Mouse (Mus musculus): ENCODE data around the gene Uaca. TPM values are rescaled to one million over a fixed set of nuclear protein-coding genes. Genes with fewer than 3 reads are reported as not detected.
A peak's percentile ranks its signal among the peaks of the same experiment; 100 is the strongest.
"Not testable (repeated sequence)": the region's sequence is repeated elsewhere in the genome, so short reads cannot be mapped to it uniquely, and the experiment has no call there.

Uaca gene
- polyA plus RNA-seq, 1 experiment, result 2.3 TPM

GRCm38 (mm10) chr9:60807996-60808395, 13.7 kb downstream of the Uaca start:
- Histone ChIP-seq H3K27me3 (ENCODE audit: control insufficient read depth, insufficient read depth, low read length) (no peaks in the 10 kb centered on the region), H3K36me3 (ENCODE audit: control insufficient read depth, insufficient read depth, low read length) (no peaks in the 10 kb centered on the region), H3K4me3 (ENCODE audit: control insufficient read depth, insufficient read depth, low read length) (no peak overlapping the region), H3K27ac (ENCODE audit: control insufficient read depth, insufficient read depth, low read length) (peak overlapping the region; percentile 4; the same call in 1 of the 2 replicates), H3K4me1 (replicated peaks; ENCODE audit: control insufficient read depth, insufficient read depth, low read length) (peaks cover 12% of the 10 kb centered on the region)
- WGBS, result 12% methylated on average over 5 of the region's 5 CpGs
- TF ChIP-seq POLR2A (IDR thresholded peaks at IDR 0.05; ENCODE audit: control insufficient read depth, extremely low read depth, insufficient read depth, low read length, poor library complexity) (no peak), CTCF (IDR thresholded peaks at IDR 0.05; ENCODE audit: borderline replicate concordance, control insufficient read depth, extremely low read depth, insufficient read depth, low read length, poor library complexity) (no peak)
- DNase-seq, result no peak

GRCm38 (mm10) chr9:60813139-60813880, 19.0 kb downstream of the Uaca start:
- Histone ChIP-seq H3K4me1 (replicated peaks; ENCODE audit: control insufficient read depth, insufficient read depth, low read length) (peaks cover 7% of the 10 kb centered on the region), H3K27me3 (ENCODE audit: control insufficient read depth, insufficient read depth, low read length) (no peaks in the 10 kb centered on the region), H3K4me3 (ENCODE audit: control insufficient read depth, insufficient read depth, low read length) (no peak overlapping the region), H3K27ac (ENCODE audit: control insufficient read depth, insufficient read depth, low read length) (no peak overlapping the region), H3K36me3 (ENCODE audit: control insufficient read depth, insufficient read depth, low read length) (no peaks in the 10 kb centered on the region)
- TF ChIP-seq POLR2A (IDR thresholded peaks at IDR 0.05; ENCODE audit: control insufficient read depth, extremely low read depth, insufficient read depth, low read length, poor library complexity) (no peak), CTCF (IDR thresholded peaks at IDR 0.05; ENCODE audit: borderline replicate concordance, control insufficient read depth, extremely low read depth, insufficient read depth, low read length, poor library complexity) (no peak)
- WGBS, result 31% methylated on average over 11 of the region's 11 CpGs
- peak; percentile 18 for DNase-seq

- Histone ChIP-seq H3K27ac (ENCODE audit: control insufficient read depth, insufficient read depth, low read length) (no peak overlapping the region), H3K4me3 (ENCODE audit: control insufficient read depth, insufficient read depth, low read length) (no peak overlapping the region), H3K36me3 (ENCODE audit: control insufficient read depth, insufficient read depth, low read length) (no peaks in the 10 kb centered on the region), H3K4me1 (replicated peaks; ENCODE audit: control insufficient read depth, insufficient read depth, low read length) (peaks cover 6% of the 10 kb centered on the region), H3K27me3 (ENCODE audit: control insufficient read depth, insufficient read depth, low read length) (no peaks in the 10 kb centered on the region)
- 93% methylated on average over 8 of the region's 8 CpGs for WGBS
- TF ChIP-seq POLR2A (IDR thresholded peaks at IDR 0.05; ENCODE audit: control insufficient read depth, extremely low read depth, insufficient read depth, low read length, poor library complexity), result no peak
- TF ChIP-seq CTCF (IDR thresholded peaks at IDR 0.05; ENCODE audit: borderline replicate concordance, control insufficient read depth, extremely low read depth, insufficient read depth, low read length, poor library complexity), result no peak
- DNase-seq, result no peak
These were observed 21.2 kb downstream of the Uaca start for GRCm38 (mm10) chr9:60815502-60815901.

GRCm38 (mm10) chr9:60817585-60817984, 23.2 kb downstream of the Uaca start:
- no peak for DNase-seq
- TF ChIP-seq CTCF (IDR thresholded peaks at IDR 0.05; ENCODE audit: borderline replicate concordance, control insufficient read depth, extremely low read depth, insufficient read depth, low read length, poor library complexity), result no peak
- Histone ChIP-seq H3K27ac (ENCODE audit: control insufficient read depth, insufficient read depth, low read length) (no peak overlapping the region), H3K4me3 (ENCODE audit: control insufficient read depth, insufficient read depth, low read length) (no peak overlapping the region), H3K4me1 (replicated peaks; ENCODE audit: control insufficient read depth, insufficient read depth, low read length) (peaks cover 6% of the 10 kb centered on the region), H3K27me3 (ENCODE audit: control insufficient read depth, insufficient read depth, low read length) (no peaks in the 10 kb centered on the region), H3K36me3 (ENCODE audit: control insufficient read depth, insufficient read depth, low read length) (no peaks in the 10 kb centered on the region)
- WGBS, result 94% methylated on average over 5 of the region's 5 CpGs

- H3K27ac ChIP-seq (ENCODE audit: control insufficient read depth, insufficient read depth, low read length); H3K36me3 ChIP-seq (ENCODE audit: control insufficient read depth, insufficient read depth, low read length); H3K4me3 ChIP-seq (ENCODE audit: control insufficient read depth, insufficient read depth, low read length); H3K4me1 ChIP-seq (replicated peaks; ENCODE audit: control insufficient read depth, insufficient read depth, low read length); DNase-seq; H3K27me3 ChIP-seq (ENCODE audit: control insufficient read depth, insufficient read depth, low read length): not testable (repeated sequence)
- WGBS, result 46% methylated on average over 8 of the region's 8 CpGs
These were observed 24.2 kb downstream of the Uaca start for GRCm38 (mm10) chr9:60818582-60818981.

GRCm38 (mm10) chr9:60819340-60819739, 25.0 kb downstream of the Uaca start:
- no peaks in the 10 kb centered on the region for H3K4me1 ChIP-seq (replicated peaks; ENCODE audit: control insufficient read depth, insufficient read depth, low read length)
- WGBS, result 11% methylated on average over 1 of the region's 1 CpGs
- DNase-seq, result no peak

GRCm38 (mm10) chr9:60821501-60821900, 27.2 kb downstream of the Uaca start:
- Histone ChIP-seq H3K4me1 (replicated peaks; ENCODE audit: control insufficient read depth, insufficient read depth, low read length) (no peaks in the 10 kb centered on the region), H3K27ac (ENCODE audit: control insufficient read depth, insufficient read depth, low read length) (no peak overlapping the region), H3K27me3 (ENCODE audit: control insufficient read depth, insufficient read depth, low read length) (no peaks in the 10 kb centered on the region), H3K36me3 (ENCODE audit: control insufficient read depth, insufficient read depth, low read length) (no peaks in the 10 kb centered on the region), H3K4me3 (ENCODE audit: control insufficient read depth, insufficient read depth, low read length) (no peak overlapping the region)
- TF ChIP-seq CTCF (IDR thresholded peaks at IDR 0.05; ENCODE audit: borderline replicate concordance, control insufficient read depth, extremely low read depth, insufficient read depth, low read length, poor library complexity), result no peak
- TF ChIP-seq POLR2A (IDR thresholded peaks at IDR 0.05; ENCODE audit: control insufficient read depth, extremely low read depth, insufficient read depth, low read length, poor library complexity), result no peak
- WGBS, result 99% methylated on average over 4 of the region's 4 CpGs
- no peak for DNase-seq

More at GRCm38 (mm10) chr9:60819340-60819739, 25.0 kb downstream of the Uaca start:
- H3K4me3 ChIP-seq (ENCODE audit: control insufficient read depth, insufficient read depth, low read length), result no peak overlapping the region
- no peak overlapping the region for H3K27ac ChIP-seq (ENCODE audit: control insufficient read depth, insufficient read depth, low read length)
- no peaks in the 10 kb centered on the region for H3K36me3 ChIP-seq (ENCODE audit: control insufficient read depth, insufficient read depth, low read length)
- no peak for TF ChIP-seq CTCF (IDR thresholded peaks at IDR 0.05; ENCODE audit: borderline replicate concordance, control insufficient read depth, extremely low read depth, insufficient read depth, low read length, poor library complexity)
- no peak for TF ChIP-seq POLR2A (IDR thresholded peaks at IDR 0.05; ENCODE audit: control insufficient read depth, extremely low read depth, insufficient read depth, low read length, poor library complexity)
- H3K27me3 ChIP-seq (ENCODE audit: control insufficient read depth, insufficient read depth, low read length), result no peaks in the 10 kb centered on the region

All from thymus, adult 2 months (tissue).